Mouse (Mus musculus) megakaryocyte, embryonic 14.5 days (primary cell): ENCODE data around the gene Arid5b. TPM values are rescaled to one million over a fixed set of nuclear protein-coding genes. Genes with fewer than 3 reads are reported as not detected.
A peak's percentile ranks its signal among the peaks of the same experiment; 100 is the strongest.

Experiments
- H3K27me3 ChIP-seq: replicated peaks from 2 replicates; pipeline ENCODE3; 2012; ENCODE audit warnings: inconsistent platforms
- H3K36me3 ChIP-seq: replicated peaks from 2 replicates; pipeline ENCODE3; 2012; ENCODE audit warnings: low read length, inconsistent platforms, mixed read lengths
- H3K4me1 ChIP-seq: 2 replicates; pipeline ENCODE4 v1.6.1; 2012; ENCODE audit warnings: inconsistent platforms
- H3K4me3 ChIP-seq: replicated peaks from 2 replicates; pipeline ENCODE3; 2012; ENCODE audit warnings: moderate library complexity, mild to moderate bottlenecking, inconsistent platforms
- H3K9me3 ChIP-seq: 2 replicates; pipeline ENCODE4 v1.6.1; 2012; ENCODE audit warnings: inconsistent platforms
- FLI1 ChIP-seq: IDR thresholded peaks from 2 replicates; pipeline ENCODE4 v1.6.1; 2012; ENCODE audit warnings: low read length, inconsistent platforms, mixed read lengths
- GATA1 ChIP-seq: IDR thresholded peaks from 3 replicates; pipeline ENCODE4 v1.6.1; 2012; ENCODE audit warnings: mixed read lengths, low read length, inconsistent platforms, borderline replicate concordance
- polyA plus RNA-seq: library from polyadenylated mRNA; stranded (reverse); fragments of >175 nt; gene quantifications from 2 replicates; pipeline ENCODE4 v1.2.3, GENCODE M21; 2012; ENCODE audit warnings: low replicate concordance; ENCODE audit not compliant: insufficient read depth

Gene Arid5b
- polyA plus RNA-seq, 1 experiment: 0.63 TPM

DNA sequence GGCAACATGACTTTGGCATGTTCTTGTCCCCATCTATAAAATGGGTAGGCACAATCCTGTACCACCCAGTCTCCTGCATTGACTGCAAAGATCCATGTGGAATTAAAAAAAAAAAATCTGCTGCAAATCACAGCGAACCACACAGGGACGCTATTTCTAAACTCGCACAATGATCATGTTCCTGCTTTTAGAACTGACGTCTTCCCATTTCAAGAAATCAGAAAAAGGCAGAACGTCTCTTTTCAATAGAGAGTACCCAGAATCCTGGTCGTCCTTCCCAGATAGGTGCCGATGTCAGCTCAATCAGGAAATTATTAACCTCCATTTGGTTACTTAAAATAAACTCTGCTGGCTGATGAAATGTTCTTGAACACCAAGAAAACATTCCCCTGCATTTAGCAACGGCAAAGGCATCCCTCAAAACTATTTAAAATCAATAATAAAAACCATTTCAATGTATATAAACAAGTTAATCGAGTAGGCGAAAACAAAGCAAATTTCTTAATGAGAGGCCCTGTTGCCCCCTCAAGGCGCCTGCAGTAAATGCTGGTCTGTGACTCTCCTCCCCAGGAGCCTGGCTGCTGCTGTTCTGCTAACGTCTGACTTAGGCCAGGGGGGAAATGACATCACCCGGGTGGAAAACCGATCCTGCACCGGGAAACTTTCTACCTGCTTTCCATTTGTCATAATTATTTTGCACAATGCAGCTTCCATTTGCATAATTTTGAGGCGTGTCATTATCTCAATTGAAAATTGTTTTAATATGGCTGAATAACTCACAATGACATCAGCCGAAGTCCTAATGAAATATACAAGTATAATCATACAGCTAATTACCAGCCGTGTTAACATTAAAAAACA, 3.4 kb downstream of the Arid5b start:
- TF ChIP-seq GATA1 (no peak), FLI1 (no peak)
- H3K27me3 ChIP-seq: no peaks in the 10 kb centered on the region
- no peaks in the 10 kb centered on the region for H3K9me3 ChIP-seq
- peaks cover 9% of the 10 kb centered on the region; the same call in 1 of the 2 replicates for H3K4me1 ChIP-seq
- H3K4me3 ChIP-seq: peak overlapping the region; percentile 92
- no peaks in the 10 kb centered on the region for H3K36me3 ChIP-seq

- Histone ChIP-seq H3K9me3 (no peaks in the 10 kb centered on the region), H3K36me3 (peaks cover 5% of the 10 kb centered on the region), H3K4me3 (no peak overlapping the region), H3K4me1 (peaks cover 23% of the 10 kb centered on the region), H3K27me3 (no peaks in the 10 kb centered on the region)
- TF ChIP-seq FLI1 (no peak), GATA1 (no peak)
These were observed 8.8 kb downstream of the Arid5b start for GRCm38 (mm10) chr10:68269789-68270188.

DNA sequence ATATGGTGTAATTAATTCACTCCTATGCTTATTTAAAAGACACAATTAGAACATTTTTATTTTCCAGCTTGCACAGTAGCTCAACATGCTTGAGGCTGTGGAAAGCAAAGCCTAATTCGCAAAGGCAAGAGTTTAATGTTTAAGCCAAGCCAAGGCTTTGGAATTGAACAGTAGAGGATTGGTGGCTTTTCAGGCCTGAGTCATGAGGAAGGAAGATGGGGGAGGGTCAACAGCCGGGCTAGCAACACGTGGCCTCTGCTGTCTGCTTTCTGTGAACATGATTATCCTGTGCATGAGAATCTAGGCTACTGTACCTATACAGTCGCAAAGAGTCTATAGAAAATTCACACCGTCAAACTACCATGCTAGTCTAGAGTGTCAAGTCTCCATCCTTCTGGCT, 9.9 kb downstream of the Arid5b start:
- Histone ChIP-seq H3K27me3 (peaks cover 2% of the 10 kb centered on the region), H3K4me1 (peaks cover 33% of the 10 kb centered on the region), H3K9me3 (no peaks in the 10 kb centered on the region), H3K36me3 (peaks cover 5% of the 10 kb centered on the region), H3K4me3 (peak overlapping the region; percentile 64)
- TF ChIP-seq GATA1 (no peak), FLI1 (no peak)

DNA sequence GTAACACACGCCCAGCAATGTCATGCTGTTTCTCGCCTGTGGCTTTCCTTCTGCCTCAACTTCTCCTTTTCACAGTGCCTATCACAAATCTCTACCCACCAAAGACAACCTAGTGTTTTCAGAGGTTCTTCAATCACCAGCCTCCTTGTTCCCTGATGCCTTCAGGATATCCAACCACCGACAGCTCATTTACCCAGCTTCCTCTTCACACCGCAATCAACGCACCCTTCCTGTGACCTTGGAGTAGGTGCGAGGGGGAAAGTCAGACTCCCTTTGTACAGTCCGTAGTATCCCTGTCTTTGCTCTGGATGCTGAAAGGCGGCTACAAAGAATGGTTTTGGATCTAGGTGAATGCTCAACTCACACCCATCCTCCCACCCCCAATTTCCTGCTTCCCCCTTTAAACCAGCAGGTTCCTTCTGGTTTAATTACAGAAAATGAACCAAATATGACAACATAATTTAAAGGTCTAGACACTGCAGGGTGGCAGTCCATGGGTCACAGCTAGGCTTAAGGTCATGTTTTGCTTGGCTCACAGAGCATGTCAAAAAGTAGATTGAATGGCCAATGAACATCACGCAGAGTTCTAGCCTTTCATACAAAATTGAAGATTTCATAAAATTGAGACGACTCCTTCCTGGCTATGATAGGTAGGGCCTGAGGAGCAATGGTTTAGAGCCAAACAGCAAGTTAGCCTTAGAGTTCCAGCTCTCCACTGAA, 14.4 kb downstream of the Arid5b start:
- no peaks in the 10 kb centered on the region for H3K36me3 ChIP-seq
- H3K27me3 ChIP-seq: peaks cover 2% of the 10 kb centered on the region
- H3K4me1 ChIP-seq: peaks cover 31% of the 10 kb centered on the region
- no peaks in the 10 kb centered on the region for H3K9me3 ChIP-seq
- no peak for TF ChIP-seq FLI1
- no peak for TF ChIP-seq GATA1
- no peak overlapping the region for H3K4me3 ChIP-seq

- Histone ChIP-seq H3K36me3 (no peaks in the 10 kb centered on the region), H3K9me3 (no peaks in the 10 kb centered on the region), H3K4me1 (peaks cover 24% of the 10 kb centered on the region), H3K27me3 (peaks cover 2% of the 10 kb centered on the region), H3K4me3 (no peak overlapping the region)
- TF ChIP-seq FLI1 (no peak), GATA1 (no peak)
These were observed 15.1 kb downstream of the Arid5b start for GRCm38 (mm10) chr10:68263296-68263968.

GRCm38 (mm10) chr10:68259601-68260000, 18.9 kb downstream of the Arid5b start:
- H3K36me3 ChIP-seq: no peaks in the 10 kb centered on the region
- H3K27me3 ChIP-seq: peaks cover 2% of the 10 kb centered on the region
- TF ChIP-seq FLI1 (no peak), GATA1 (no peak)
- H3K4me1 ChIP-seq: peaks cover 10% of the 10 kb centered on the region
- H3K4me3 ChIP-seq: no peak overlapping the region
- no peaks in the 10 kb centered on the region for H3K9me3 ChIP-seq

GRCm38 (mm10) chr10:68257358-68258056, 21.0 kb downstream of the Arid5b start:
- Histone ChIP-seq H3K9me3 (no peaks in the 10 kb centered on the region), H3K4me3 (no peak overlapping the region), H3K36me3 (no peaks in the 10 kb centered on the region), H3K4me1 (peaks cover 8% of the 10 kb centered on the region; the same call in 1 of the 2 replicates), H3K27me3 (no peaks in the 10 kb centered on the region)
- TF ChIP-seq GATA1 (no peak), FLI1 (no peak)

DNA sequence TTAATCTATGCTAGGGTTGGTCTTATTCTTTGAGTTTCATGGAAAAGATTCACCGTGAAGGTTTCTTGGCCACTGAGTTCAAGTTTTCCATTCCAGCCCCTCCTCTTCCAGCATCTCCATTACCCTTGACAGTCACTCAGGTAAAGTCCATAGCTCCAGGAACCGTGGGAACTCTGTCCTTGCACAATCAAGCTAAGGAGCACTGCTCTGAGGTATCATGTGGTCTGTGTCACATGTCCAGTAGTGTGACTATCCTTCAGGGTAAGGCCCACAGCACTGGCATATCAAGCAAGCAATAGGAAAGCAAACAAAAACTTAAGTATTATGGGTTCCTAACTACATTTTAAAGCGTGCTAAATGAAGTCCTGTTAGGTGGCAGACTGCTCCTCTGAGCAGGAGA, 22.4 kb downstream of the Arid5b start:
- Histone ChIP-seq H3K9me3 (no peaks in the 10 kb centered on the region), H3K4me3 (no peak overlapping the region), H3K27me3 (no peaks in the 10 kb centered on the region), H3K36me3 (no peaks in the 10 kb centered on the region), H3K4me1 (peaks cover 8% of the 10 kb centered on the region; the same call in 1 of the 2 replicates)
- TF ChIP-seq GATA1 (no peak), FLI1 (no peak)

DNA sequence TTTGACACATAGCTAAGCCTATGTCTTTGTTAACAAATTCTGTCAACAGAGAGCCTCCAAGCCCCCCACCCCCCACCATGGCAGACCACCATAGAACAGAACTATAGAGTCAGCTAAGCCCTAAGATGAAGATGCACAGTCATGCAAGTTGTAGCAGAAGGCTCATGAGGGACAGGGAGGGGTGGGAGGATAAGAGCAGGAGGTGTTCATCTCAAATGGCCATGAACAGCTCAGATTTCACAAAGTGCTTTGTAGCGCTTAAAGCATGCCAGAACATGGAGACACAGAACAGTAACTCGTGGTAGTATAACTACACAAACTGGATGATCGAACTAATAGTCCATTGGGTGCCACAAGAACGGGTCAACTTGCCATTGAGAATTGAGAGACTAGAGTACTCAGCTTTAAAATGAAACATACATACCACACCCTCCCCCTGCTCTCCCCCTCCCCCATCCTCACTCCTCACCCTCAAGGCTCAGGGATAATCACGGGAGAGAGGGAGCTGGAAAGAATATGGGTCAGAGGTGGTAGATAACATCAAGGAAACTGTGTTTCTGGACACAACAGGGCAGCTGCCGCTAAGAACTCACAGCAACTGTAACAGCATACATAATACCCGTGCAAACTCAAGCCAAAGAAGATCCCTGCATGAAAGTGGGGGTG, 25.0 kb downstream of the Arid5b start:
- Histone ChIP-seq H3K4me1 (peaks cover 15% of the 10 kb centered on the region), H3K36me3 (no peaks in the 10 kb centered on the region), H3K9me3 (no peaks in the 10 kb centered on the region), H3K4me3 (no peak overlapping the region), H3K27me3 (no peaks in the 10 kb centered on the region)
- TF ChIP-seq FLI1 (no peak), GATA1 (no peak)
